Mouse (Mus musculus) limb, embryonic 14.5 days (tissue): ENCODE measurements around the gene Map3k20. TPM values are rescaled to one million over a fixed set of nuclear protein-coding genes. Genes with fewer than 3 reads are reported as not detected.

Experiments used
- ATAC-seq: fragments of 200-750 bp; cut with Nextera tagmentation; 2 replicates; pipeline ENCODE4 v1.8.0; 2017; ENCODE audit warnings: low read depth, moderate number of reproducible peaks, moderate TSS enrichment; ENCODE audit not compliant: low FRiP score
- DNase-seq: peaks from one replicate; pipeline ENCODE4 v3.0.0-alpha.2; 2015; ENCODE audit warnings: low spot score
- H3K27ac ChIP-seq: fragments of 300-500 bp; sonication (generic); replicated peaks from 2 replicates; pipeline ENCODE4 v1.5.1; 2014; ENCODE audit warnings: low read depth, mild to moderate bottlenecking, low read length, moderate library complexity, mixed read lengths
- H3K27me3 ChIP-seq: fragments of 300-500 bp; sonication (generic); 2 replicates; pipeline ENCODE4 v1.6.1; 2014; ENCODE audit warnings: low read length, mixed read lengths; ENCODE audit not compliant: control insufficient read depth, insufficient read depth
- H3K36me3 ChIP-seq: fragments of 300-500 bp; sonication (generic); 2 replicates; pipeline ENCODE4 v1.6.1; 2014; ENCODE audit warnings: mild to moderate bottlenecking, low read length, moderate library complexity, mixed read lengths; ENCODE audit not compliant: control insufficient read depth, insufficient read depth
- H3K4me1 ChIP-seq: fragments of 300-500 bp; sonication (generic); 2 replicates; pipeline ENCODE4 v1.6.1; 2014; ENCODE audit warnings: antibody characterized with exemption, low read length, mixed read lengths; ENCODE audit not compliant: control insufficient read depth, insufficient read depth
- H3K4me2 ChIP-seq: fragments of 300-500 bp; sonication (generic); replicated peaks from 2 replicates; pipeline ENCODE4 v1.6.1; 2014; ENCODE audit warnings: low read depth, mild to moderate bottlenecking, low read length, moderate library complexity; ENCODE audit not compliant: severe bottlenecking
- H3K4me3 ChIP-seq: fragments of 300-500 bp; sonication (generic); replicated peaks from 2 replicates; pipeline ENCODE4 v1.5.1; 2014; ENCODE audit warnings: low read length
- H3K9ac ChIP-seq: fragments of 300-500 bp; sonication (generic); 2 replicates; pipeline ENCODE4 v1.6.1; 2014; ENCODE audit warnings: mild to moderate bottlenecking, low read depth, low read length, moderate library complexity; ENCODE audit not compliant: severe bottlenecking
- H3K9me3 ChIP-seq: fragments of 300-500 bp; sonication (generic); 2 replicates; pipeline ENCODE4 v1.6.1; 2016; ENCODE audit warnings: low read length; ENCODE audit not compliant: control insufficient read depth
- POLR2A ChIP-seq: fragments of 200-500 bp; IDR thresholded peaks from 2 replicates; pipeline ENCODE4 v1.8.0; 2012; ENCODE audit warnings: inconsistent platforms, mild to moderate bottlenecking, moderate library complexity, borderline replicate concordance; ENCODE audit not compliant: insufficient read depth, insufficient read length; ENCODE audit errors: extremely low read depth
- WGBS: fragments of 180-500 bp; shearing (Covaris S2); extraction: QIAGEN DNeasy Blood & Tissue Kit; methylation state at CpG from one replicate; pipeline ENCODE4 v1.1.7; 2014; 5-methylcytosine and 5-hydroxymethylcytosine counted together
- polyA plus RNA-seq, 2 experiments: library from polyadenylated mRNA; depleted of rRNA in 1 of 2; stranded (reverse) in 1 of 2; unstranded in 1 of 2; fragments of >200 nt; fragmentation: Nextera tagmentation in 1 of 2; extraction: Ambion mirVana in 1 of 2; gene quantifications; 2 replicates each; pipeline versions ENCODE4 v1.2.1 to v1.2.3; 2012 to 2014

Map3k20 gene
- polyA plus RNA-seq, 2 experiments, result 14.6 to 18.2 TPM

- WGBS, result 37% methylated on average over 12 of the region's 12 CpGs
- no peak for TF ChIP-seq POLR2A
- no peak overlapping the region for H3K27ac ChIP-seq
- H3K4me1 ChIP-seq, result no peaks in the 10 kb centered on the region
- no peak overlapping the region for H3K4me2 ChIP-seq
- no peaks in the 10 kb centered on the region for H3K27me3 ChIP-seq
- no peak; the same call in 1 of the 2 replicates for ATAC-seq
- H3K9me3 ChIP-seq, result peaks cover 9% of the 10 kb centered on the region; the same call in 1 of the 2 replicates
- no peak overlapping the region for H3K4me3 ChIP-seq
- H3K9ac ChIP-seq, result no peak overlapping the region
- H3K36me3 ChIP-seq, result no peaks in the 10 kb centered on the region
- DNase-seq, result no peak
These were observed 114.2 kb downstream of the Map3k20 start for GRCm38 (mm10) chr2:72399469-72400195.

GRCm38 (mm10) chr2:72401290-72401689 lies 115.9 kb downstream of the Map3k20 start:
- no peak overlapping the region for H3K27ac ChIP-seq
- H3K4me3 ChIP-seq, result no peak overlapping the region
- no peak for ATAC-seq
- TF ChIP-seq POLR2A, result no peak
- H3K36me3 ChIP-seq, result no peaks in the 10 kb centered on the region
- H3K4me1 ChIP-seq, result no peaks in the 10 kb centered on the region
- WGBS, result 66% methylated on average over 9 of the region's 9 CpGs
- H3K27me3 ChIP-seq, result no peaks in the 10 kb centered on the region
- H3K9me3 ChIP-seq, result no peaks in the 10 kb centered on the region
- no peak for DNase-seq
- H3K4me2 ChIP-seq, result no peak overlapping the region
- no peak overlapping the region for H3K9ac ChIP-seq

- Histone ChIP-seq H3K36me3 (no peaks in the 10 kb centered on the region), H3K27me3 (no peaks in the 10 kb centered on the region), H3K9me3 (no peaks in the 10 kb centered on the region), H3K4me1 (0 out of 2 replicates have a peak, but pooled peaks cover 3% of the 10 kb centered on the region), H3K9ac (no peak overlapping the region), H3K4me2 (no peak overlapping the region), H3K27ac (no peak overlapping the region), H3K4me3 (no peak overlapping the region)
- WGBS, result 82% methylated on average over 12 of the region's 12 CpGs
- TF ChIP-seq POLR2A, result no peak
- no peak for DNase-seq
- ATAC-seq, result no peak
These were observed 120.5 kb downstream of the Map3k20 start for GRCm38 (mm10) chr2:72405621-72406555.

GRCm38 (mm10) chr2:72406701-72407100 lies 121.3 kb downstream of the Map3k20 start:
- Histone ChIP-seq H3K4me2 (no peak overlapping the region), H3K9ac (no peak overlapping the region), H3K9me3 (no peaks in the 10 kb centered on the region), H3K27me3 (no peaks in the 10 kb centered on the region), H3K4me1 (0 out of 2 replicates have a peak, but pooled peaks cover 3% of the 10 kb centered on the region), H3K27ac (no peak overlapping the region), H3K36me3 (no peaks in the 10 kb centered on the region), H3K4me3 (no peak overlapping the region)
- ATAC-seq (no peak), DNase-seq (no peak)
- no peak for TF ChIP-seq POLR2A
- 46% methylated on average over 10 of the region's 10 CpGs for WGBS

- no peak overlapping the region for H3K9ac ChIP-seq
- H3K27ac ChIP-seq, result no peak overlapping the region
- H3K9me3 ChIP-seq, result no peaks in the 10 kb centered on the region
- no peak for DNase-seq
- H3K27me3 ChIP-seq, result no peaks in the 10 kb centered on the region
- WGBS, result 68% methylated on average over 17 of the region's 17 CpGs
- no peaks in the 10 kb centered on the region for H3K36me3 ChIP-seq
- 0 out of 2 replicates have a peak, but pooled peaks cover 3% of the 10 kb centered on the region for H3K4me1 ChIP-seq
- no peak overlapping the region for H3K4me3 ChIP-seq
- no peak for TF ChIP-seq POLR2A
- no peak overlapping the region for H3K4me2 ChIP-seq
- no peak for ATAC-seq
These were observed 122.1 kb downstream of the Map3k20 start for GRCm38 (mm10) chr2:72407341-72408092.
